ENCODE assay signal across 7 mouse cellular contexts in the genomic region with DNA sequence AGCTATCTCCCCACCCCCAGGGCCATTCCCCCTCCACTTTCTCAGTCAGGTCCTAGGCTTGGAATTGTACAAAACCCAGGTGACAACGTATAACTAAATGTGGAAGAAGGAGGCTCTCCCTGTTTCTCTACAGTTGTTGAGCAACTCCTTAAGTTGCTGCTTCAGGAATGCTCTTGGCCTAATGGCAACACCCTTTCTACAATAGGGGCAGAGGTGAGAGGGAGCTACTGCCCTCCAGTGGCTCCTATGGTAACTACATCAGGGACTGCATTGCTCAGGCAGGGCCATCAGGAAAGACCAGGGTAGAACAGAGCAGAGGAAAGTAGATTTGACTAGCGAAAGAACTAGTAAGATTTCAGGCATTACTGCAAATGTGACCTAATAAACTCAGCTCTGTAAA. TPM values are rescaled to one million over a fixed set of nuclear protein-coding genes. Genes with fewer than 3 reads are reported as not detected.
DNase-seq lines count a peak whose midpoint lies in the region; ATAC-seq and TF ChIP-seq lines count a peak whose summit lies in the region.

No protein-coding gene starts in this region.

- H3K4me2 ChIP-seq in kidney, embryonic 14.5 days (replicated peaks; ENCODE audit: low read depth, low read length): no peak overlapping the region
- no peak overlapping the region for H3K4me2 ChIP-seq in lung, embryonic 15.5 days

- H3K4me1 ChIP-seq in ES-E14 (ENCODE audit: control insufficient read depth in 2 of 2, insufficient read depth in 2 of 2, low read length in 2 of 2, poor library complexity in 1 of 2): peaks cover 2 to 3% of the 10 kb centered on the region in 2 experiments; a peak in 1 of 4 replicates
- peaks cover 23% of the 10 kb centered on the region for H3K4me1 ChIP-seq in kidney, embryonic 14.5 days (ENCODE audit: control insufficient read depth, insufficient read depth, low read length)
- H3K4me1 ChIP-seq in lung, embryonic 15.5 days: peaks cover 21% of the 10 kb centered on the region

- no peak for ATAC-seq in kidney, embryonic 14.5 days (ENCODE audit: low FRiP score, low TSS enrichment)
- peak; percentile 52; the same call in 1 of the 2 replicates for ATAC-seq in lung, embryonic 15.5 days (ENCODE audit: borderline replicate concordance, extremely low read depth, low FRiP score, low TSS enrichment)

- peak; percentile 42 for TF ChIP-seq CTCF in C2C12 (IDR thresholded peaks at IDR 0.05; ENCODE audit: control insufficient read depth, insufficient read depth, insufficient read length)

- H3K79me2 ChIP-seq in C2C12 (ENCODE audit: control insufficient read depth, insufficient read depth): no peaks in the 10 kb centered on the region

- H3ac ChIP-seq in C2C12 (ENCODE audit: control insufficient read depth, insufficient read length, low read depth): no peak overlapping the region

- in situ Hi-C loops in ES-E14 (cut with MboI; ENCODE audit: low sequenced_read_pairs in 2 of 2, unreplicated experiment in 2 of 2): no loop called here

- H3K4me3 ChIP-seq in C2C12 (ENCODE audit: insufficient read depth, poor library complexity, severe bottlenecking) (no peak overlapping the region), ES-E14 (ENCODE audit: insufficient read depth in 1 of 2, low read depth in 1 of 2, low read length in 2 of 2, poor library complexity in 1 of 2, severe bottlenecking in 1 of 2) (no peak overlapping the region)
- H3K4me3 ChIP-seq in kidney, embryonic 14.5 days (ENCODE audit: low read length): no peak overlapping the region
- H3K4me3 ChIP-seq in lung, embryonic 15.5 days: no peak overlapping the region

- WGBS in kidney, embryonic 14.5 days: 67% methylated on average over 2 of the region's 2 CpGs
- 46% methylated on average over 2 of the region's 2 CpGs for WGBS in lung, embryonic 15.5 days

- DNase-seq in ES-E14 (ENCODE audit: low read depth, low spot score): peak; percentile 89
- peak; percentile 68 for DNase-seq in c-Kit-positive CD71-positive TER-119-negative erythroid progenitor cells, embryonic 14.5 days (ENCODE audit: low read depth)
- DNase-seq in gastrocnemius, postnatal 10 days: peak; percentile 69
- DNase-seq in spleen, postnatal 10 days (ENCODE audit: low spot score in 2 of 2): peak; percentile 79 to 89

- H3K36me3 ChIP-seq in C2C12 (ENCODE audit: control insufficient read depth, insufficient read depth): no peaks in the 10 kb centered on the region
- no peaks in the 10 kb centered on the region for H3K36me3 ChIP-seq in ES-E14 (ENCODE audit: control insufficient read depth, insufficient read depth, low read length, poor library complexity, severe bottlenecking)
- no peaks in the 10 kb centered on the region for H3K36me3 ChIP-seq in kidney, embryonic 14.5 days (ENCODE audit: control insufficient read depth, insufficient read depth, low read length)
- H3K36me3 ChIP-seq in lung, embryonic 15.5 days: no peaks in the 10 kb centered on the region

- H3K79me3 ChIP-seq in C2C12 (ENCODE audit: low read depth): no peaks in the 10 kb centered on the region

- no peaks in the 10 kb centered on the region for H3K9me3 ChIP-seq in ES-E14 (ENCODE audit: control insufficient read depth, insufficient read depth, low read depth, low read length)
- no peaks in the 10 kb centered on the region for H3K9me3 ChIP-seq in kidney, embryonic 14.5 days (ENCODE audit: control insufficient read depth, low read length)
- H3K9me3 ChIP-seq in lung, embryonic 15.5 days: no peaks in the 10 kb centered on the region

- no peaks in the 10 kb centered on the region for H3K27me3 ChIP-seq in C2C12 (ENCODE audit: control insufficient read depth, insufficient read depth, insufficient read length)
- no peaks in the 10 kb centered on the region for H3K27me3 ChIP-seq in kidney, embryonic 14.5 days (ENCODE audit: control insufficient read depth, insufficient read depth, low read length)
- H3K27me3 ChIP-seq in lung, embryonic 15.5 days: no peaks in the 10 kb centered on the region

- no peak overlapping the region for H3K27ac ChIP-seq in ES-E14 (ENCODE audit: insufficient read depth, low read depth, low read length, poor library complexity, severe bottlenecking)
- 0 out of 2 replicates have a peak overlapping the region, but pooled peaks have one; percentile 11 for H3K27ac ChIP-seq in kidney, embryonic 14.5 days (ENCODE audit: low read depth, low read length)
- no peak overlapping the region for H3K27ac ChIP-seq in lung, embryonic 15.5 days

- H3K9ac ChIP-seq in ES-E14 (ENCODE audit: insufficient read depth, low read depth, low read length, poor library complexity, severe bottlenecking): no peak overlapping the region
- H3K9ac ChIP-seq in kidney, embryonic 14.5 days (ENCODE audit: low read depth, low read length): no peak overlapping the region
- no peak overlapping the region for H3K9ac ChIP-seq in lung, embryonic 15.5 days

TF ChIP-seq in C2C12, 6 proteins besides CTCF, POLR2A, EP300 and RAD21:
- TF ChIP-seq MYOD1 (IDR thresholded peaks at IDR 0.05; ENCODE audit: control insufficient read depth, insufficient read length, low read depth) (no peak), MAX (IDR thresholded peaks at IDR 0.05) (no peak), MYOG (IDR thresholded peaks at IDR 0.05; ENCODE audit: control insufficient read depth, extremely low read depth, insufficient read length) (no peak), FOSL1 (IDR thresholded peaks at IDR 0.05; ENCODE audit: insufficient read depth, low read length, poor library complexity, severe bottlenecking) (no peak), USF1 (IDR thresholded peaks at IDR 0.05; ENCODE audit: low read depth) (no peak), CEBPB (IDR thresholded peaks at IDR 0.05; ENCODE audit: low read depth) (no peak)

TF ChIP-seq in ES-E14, 5 proteins besides CTCF, POLR2A, EP300 and RAD21:
- TF ChIP-seq CHD2 (IDR thresholded peaks at IDR 0.05; ENCODE audit: low read depth, low read length) (no peak), ZC3H11A (IDR thresholded peaks at IDR 0.05; ENCODE audit: borderline replicate concordance, low read depth, low read length) (no peak), MAFK (IDR thresholded peaks at IDR 0.05; ENCODE audit: insufficient read depth, low read depth, low read length) (no peak), HCFC1 (IDR thresholded peaks at IDR 0.05; ENCODE audit: borderline replicate concordance, insufficient read depth, low read length) (no peak), ZNF384 (IDR thresholded peaks at IDR 0.05; ENCODE audit: low read depth, low read length) (no peak)

RNA-seq across cellular contexts. Expression of a gene that starts 28.8 kb away (rescaled TPM):
- 6.3 TPM for polyA plus RNA-seq in C2C12 (2012; fragmentation: generic; extraction: Trizol)
- total RNA-seq in ES-E14 (2012; rRNA removed): 21.6 and 24.5 TPM in 2 replicates
- total RNA-seq in gastrocnemius, postnatal 10 days (2021): 10 to 100 TPM; 12.9 to 14.2 TPM
- polyA plus RNA-seq in kidney, embryonic 14.5 days (2014; fragmentation: Nextera tagmentation; extraction: Ambion mirVana): 29.6 and 44.5 TPM in 2 replicates
- polyA plus RNA-seq in lung, embryonic 15.5 days (2015; fragmentation: Nextera tagmentation; extraction: Ambion mirVana): 27.1 and 27.3 TPM in 2 replicates
